Mouse (Mus musculus) limb, embryonic 14.5 days (tissue): ENCODE measurements around the gene Itga9. TPM values are rescaled to one million over a fixed set of nuclear protein-coding genes. Genes with fewer than 3 reads are reported as not detected.
A peak's percentile ranks its signal among the peaks of the same experiment; 100 is the strongest.

Experiments used
- ATAC-seq: fragments of 200-750 bp; cut with Nextera tagmentation; 2 replicates; pipeline ENCODE4 v1.8.0; 2017; ENCODE audit warnings: low read depth, moderate number of reproducible peaks, moderate TSS enrichment; ENCODE audit not compliant: low FRiP score
- DNase-seq: peaks from one replicate; pipeline ENCODE4 v3.0.0-alpha.2; 2015; ENCODE audit warnings: low spot score
- H3K27ac ChIP-seq: fragments of 300-500 bp; sonication (generic); replicated peaks from 2 replicates; pipeline ENCODE4 v1.5.1; 2014; ENCODE audit warnings: low read depth, mild to moderate bottlenecking, low read length, moderate library complexity, mixed read lengths
- H3K27me3 ChIP-seq: fragments of 300-500 bp; sonication (generic); 2 replicates; pipeline ENCODE4 v1.6.1; 2014; ENCODE audit warnings: low read length, mixed read lengths; ENCODE audit not compliant: control insufficient read depth, insufficient read depth
- H3K36me3 ChIP-seq: fragments of 300-500 bp; sonication (generic); 2 replicates; pipeline ENCODE4 v1.6.1; 2014; ENCODE audit warnings: mild to moderate bottlenecking, low read length, moderate library complexity, mixed read lengths; ENCODE audit not compliant: control insufficient read depth, insufficient read depth
- H3K4me1 ChIP-seq: fragments of 300-500 bp; sonication (generic); 2 replicates; pipeline ENCODE4 v1.6.1; 2014; ENCODE audit warnings: antibody characterized with exemption, low read length, mixed read lengths; ENCODE audit not compliant: control insufficient read depth, insufficient read depth
- H3K4me2 ChIP-seq: fragments of 300-500 bp; sonication (generic); replicated peaks from 2 replicates; pipeline ENCODE4 v1.6.1; 2014; ENCODE audit warnings: low read depth, mild to moderate bottlenecking, low read length, moderate library complexity; ENCODE audit not compliant: severe bottlenecking
- H3K4me3 ChIP-seq: fragments of 300-500 bp; sonication (generic); replicated peaks from 2 replicates; pipeline ENCODE4 v1.5.1; 2014; ENCODE audit warnings: low read length
- H3K9ac ChIP-seq: fragments of 300-500 bp; sonication (generic); 2 replicates; pipeline ENCODE4 v1.6.1; 2014; ENCODE audit warnings: mild to moderate bottlenecking, low read depth, low read length, moderate library complexity; ENCODE audit not compliant: severe bottlenecking
- H3K9me3 ChIP-seq: fragments of 300-500 bp; sonication (generic); 2 replicates; pipeline ENCODE4 v1.6.1; 2016; ENCODE audit warnings: low read length; ENCODE audit not compliant: control insufficient read depth
- POLR2A ChIP-seq: fragments of 200-500 bp; IDR thresholded peaks from 2 replicates; pipeline ENCODE4 v1.8.0; 2012; ENCODE audit warnings: inconsistent platforms, mild to moderate bottlenecking, moderate library complexity, borderline replicate concordance; ENCODE audit not compliant: insufficient read depth, insufficient read length; ENCODE audit errors: extremely low read depth
- WGBS: fragments of 180-500 bp; shearing (Covaris S2); extraction: QIAGEN DNeasy Blood & Tissue Kit; methylation state at CpG from one replicate; pipeline ENCODE4 v1.1.7; 2014; 5-methylcytosine and 5-hydroxymethylcytosine counted together
- polyA plus RNA-seq, 2 experiments: library from polyadenylated mRNA; depleted of rRNA in 1 of 2; stranded (reverse) in 1 of 2; unstranded in 1 of 2; fragments of >200 nt; fragmentation: Nextera tagmentation in 1 of 2; extraction: Ambion mirVana in 1 of 2; gene quantifications; 2 replicates each; pipeline versions ENCODE4 v1.2.1 to v1.2.3; 2012 to 2014

The Itga9 gene
- polyA plus RNA-seq, 2 experiments = 10.0 to 19.7 TPM

GRCm38 (mm10) chr9:118881946-118882284 is 275.4 kb downstream of the Itga9 start:
- Histone ChIP-seq H3K9ac (no peak overlapping the region), H3K27ac (no peak overlapping the region), H3K4me2 (no peak overlapping the region), H3K9me3 (no peaks in the 10 kb centered on the region), H3K36me3 (peaks cover 2% of the 10 kb centered on the region; the same call in 1 of the 2 replicates), H3K4me3 (no peak overlapping the region), H3K27me3 (no peaks in the 10 kb centered on the region), H3K4me1 (peaks cover 2% of the 10 kb centered on the region; the same call in 1 of the 2 replicates)
- ATAC-seq (no peak), DNase-seq (no peak)
- WGBS = 93% methylated on average over 6 of the region's 6 CpGs
- TF ChIP-seq POLR2A = no peak

- H3K4me2 ChIP-seq = no peak overlapping the region
- DNase-seq (no peak), ATAC-seq (no peak)
- TF ChIP-seq POLR2A = no peak
- 93% methylated on average over 7 of the region's 7 CpGs for WGBS
- no peak overlapping the region for H3K27ac ChIP-seq
- no peaks in the 10 kb centered on the region for H3K9me3 ChIP-seq
- no peaks in the 10 kb centered on the region for H3K4me1 ChIP-seq
- no peak overlapping the region for H3K4me3 ChIP-seq
- peaks cover 2% of the 10 kb centered on the region; the same call in 1 of the 2 replicates for H3K36me3 ChIP-seq
- H3K27me3 ChIP-seq = no peaks in the 10 kb centered on the region
- H3K9ac ChIP-seq = no peak overlapping the region
These were observed 276.7 kb downstream of the Itga9 start for GRCm38 (mm10) chr9:118883150-118883549.

GRCm38 (mm10) chr9:118885785-118886184 is 279.3 kb downstream of the Itga9 start:
- Histone ChIP-seq H3K9me3 (no peaks in the 10 kb centered on the region), H3K9ac (no peak overlapping the region), H3K27me3 (no peaks in the 10 kb centered on the region), H3K4me3 (no peak overlapping the region), H3K4me1 (peaks cover 16% of the 10 kb centered on the region), H3K36me3 (peaks cover 2% of the 10 kb centered on the region; the same call in 1 of the 2 replicates), H3K27ac (no peak overlapping the region), H3K4me2 (no peak overlapping the region)
- no peak for TF ChIP-seq POLR2A
- no peak for DNase-seq
- 75% methylated on average over 6 of the region's 6 CpGs for WGBS
- ATAC-seq = no peak

GRCm38 (mm10) chr9:118887201-118887600 is 280.7 kb downstream of the Itga9 start:
- WGBS = 80% methylated on average over 7 of the region's 7 CpGs
- Histone ChIP-seq H3K4me3 (no peak overlapping the region), H3K4me2 (no peak overlapping the region), H3K36me3 (peaks cover 2% of the 10 kb centered on the region; the same call in 1 of the 2 replicates), H3K4me1 (peaks cover 24% of the 10 kb centered on the region), H3K27me3 (no peaks in the 10 kb centered on the region), H3K9ac (no peak overlapping the region), H3K27ac (no peak overlapping the region), H3K9me3 (no peaks in the 10 kb centered on the region)
- no peak for TF ChIP-seq POLR2A
- ATAC-seq = peak; percentile 7; the same call in 1 of the 2 replicates
- no peak for DNase-seq

- no peak for ATAC-seq
These were observed 281.2 kb downstream of the Itga9 start for GRCm38 (mm10) chr9:118887734-118888133.

GRCm38 (mm10) chr9:118890149-118890548 is 283.7 kb downstream of the Itga9 start:
- H3K9me3 ChIP-seq = no peaks in the 10 kb centered on the region
- TF ChIP-seq POLR2A = no peak
- H3K27ac ChIP-seq = no peak overlapping the region
- no peak overlapping the region for H3K9ac ChIP-seq
- H3K27me3 ChIP-seq = no peaks in the 10 kb centered on the region
- H3K4me3 ChIP-seq = no peak overlapping the region
- no peak overlapping the region for H3K4me2 ChIP-seq
- ATAC-seq (no peak), DNase-seq (no peak)
- WGBS = 66% methylated on average over 4 of the region's 4 CpGs
- H3K4me1 ChIP-seq = peaks cover 26% of the 10 kb centered on the region
- H3K36me3 ChIP-seq = no peaks in the 10 kb centered on the region

More at GRCm38 (mm10) chr9:118887734-118888133, 281.2 kb downstream of the Itga9 start:
- DNase-seq = no peak
- Histone ChIP-seq H3K9ac (no peak overlapping the region), H3K4me3 (no peak overlapping the region), H3K27me3 (no peaks in the 10 kb centered on the region), H3K27ac (no peak overlapping the region), H3K4me1 (peaks cover 26% of the 10 kb centered on the region), H3K36me3 (peaks cover 2% of the 10 kb centered on the region; the same call in 1 of the 2 replicates), H3K4me2 (no peak overlapping the region), H3K9me3 (no peaks in the 10 kb centered on the region)
- TF ChIP-seq POLR2A = no peak
- WGBS = 92% methylated on average over 8 of the region's 8 CpGs
